Mouse (Mus musculus) CH12.LX (cell line): ENCODE results near the gene Gmds. TPM values are rescaled to one million over a fixed set of nuclear protein-coding genes. Genes with fewer than 3 reads are reported as not detected.

ENCODE experiments used
- DNase-seq: peaks from one replicate; pipeline ENCODE4 v3.0.0-alpha.2; 2013; ENCODE audit errors: extremely low read depth
- H3K27ac ChIP-seq: 2 replicates; pipeline ENCODE4 v1.5.1; 2012; ENCODE audit warnings: low read depth, mild to moderate bottlenecking, control low read depth, moderate library complexity; ENCODE audit not compliant: insufficient read depth
- H3K27me3 ChIP-seq: replicated peaks from 2 replicates; pipeline ENCODE3; 2012; ENCODE audit warnings: inconsistent platforms
- H3K36me3 ChIP-seq, 2 experiments: replicated peaks in 1 of 2; 2 replicates each; pipeline versions ENCODE3 to v1.6.1; 2012; ENCODE audit warnings: inconsistent platforms in 1 of 2, low read length in 1 of 2, mild to moderate bottlenecking in 1 of 2, mixed read lengths in 1 of 2, moderate library complexity in 1 of 2; ENCODE audit not compliant: control insufficient read depth in 1 of 2, insufficient read depth in 1 of 2
- H3K4me1 ChIP-seq, 2 experiments: 2 replicates each; pipeline ENCODE4 v1.6.1; 2012; ENCODE audit warnings: inconsistent platforms in 1 of 2, moderate library complexity in 1 of 2; ENCODE audit not compliant: insufficient read depth in 2 of 2, control insufficient read depth in 1 of 2
- H3K4me2 ChIP-seq: 2 replicates; pipeline ENCODE4 v1.6.1; 2012; ENCODE audit warnings: low read depth, mild to moderate bottlenecking, control low read depth; ENCODE audit not compliant: poor library complexity, insufficient read depth, severe bottlenecking
- H3K4me3 ChIP-seq, 3 experiments: fragments of 150-350 bp in 1 of 3; sonication (generic) in 1 of 3; replicated peaks in 1 of 3; 2 replicates each; pipeline versions ENCODE3 to v1.5.1; 2011 to 2012; ENCODE audit warnings: low read depth in 2 of 3, low read length in 2 of 3, mild to moderate bottlenecking in 2 of 3, moderate library complexity in 2 of 3, control low read depth in 1 of 3, improper control_type of control experiment in 1 of 3, inconsistent platforms in 1 of 3, mixed read lengths in 1 of 3; ENCODE audit not compliant: poor library complexity in 1 of 3
- H3K79me2 ChIP-seq: replicated peaks from 2 replicates; pipeline ENCODE4 v1.6.1; 2012; ENCODE audit warnings: mild to moderate bottlenecking, moderate library complexity; ENCODE audit not compliant: control insufficient read depth, poor library complexity, insufficient read depth, severe bottlenecking; ENCODE audit errors: extremely low read depth
- H3K9ac ChIP-seq: 2 replicates; pipeline ENCODE4 v1.6.1; 2012; ENCODE audit warnings: low read depth, mild to moderate bottlenecking, control low read depth, moderate library complexity; ENCODE audit not compliant: insufficient read depth
- H3K9me3 ChIP-seq: replicated peaks from 2 replicates; pipeline ENCODE3; 2012; ENCODE audit warnings: low read length, inconsistent platforms, mixed read lengths
- CHD1 ChIP-seq: IDR thresholded peaks from 2 replicates; pipeline ENCODE4 v1.6.1; 2012; ENCODE audit warnings: low read depth, low read length, improper control_type of control experiment, inconsistent platforms
- CHD2 ChIP-seq: IDR thresholded peaks from 2 replicates; pipeline ENCODE4 v1.6.1; 2011; ENCODE audit warnings: low read length, improper control_type of control experiment
- CTCF ChIP-seq, 2 experiments: IDR thresholded peaks in 1 of 2; conservative IDR thresholded peaks in 1 of 2; 2 replicates each; pipeline ENCODE4 v1.5.1; 2011 to 2012; ENCODE audit warnings: low read depth in 2 of 2, low read length in 2 of 2, improper control_type of control experiment in 1 of 2, inconsistent platforms in 1 of 2, mild to moderate bottlenecking in 1 of 2, moderate library complexity in 1 of 2
- E2F4 ChIP-seq: IDR thresholded peaks from 2 replicates; pipeline ENCODE4 v1.6.1; 2011; ENCODE audit warnings: low read depth, low read length, improper control_type of control experiment; ENCODE audit not compliant: insufficient replicate concordance
- ELF1 ChIP-seq: IDR thresholded peaks from 2 replicates; pipeline ENCODE4 v1.6.1; 2014; ENCODE audit warnings: low read depth, mild to moderate bottlenecking, inconsistent platforms, low read length, improper control_type of control experiment
- ETS1 ChIP-seq: conservative IDR thresholded peaks from 2 replicates; pipeline ENCODE4 v1.6.1; 2012; ENCODE audit warnings: low read depth, mild to moderate bottlenecking, inconsistent platforms, low read length, improper control_type of control experiment, moderate library complexity
- GABPA ChIP-seq: IDR thresholded peaks from 2 replicates; pipeline ENCODE4 v1.6.1; 2012; ENCODE audit warnings: low read depth, low read length, improper control_type of control experiment, inconsistent platforms; ENCODE audit not compliant: insufficient replicate concordance
- HCFC1 ChIP-seq: IDR thresholded peaks from 2 replicates; pipeline ENCODE4 v1.6.1; 2012; ENCODE audit warnings: low read depth, mild to moderate bottlenecking, inconsistent platforms, low read length, improper control_type of control experiment
- IRF4 ChIP-seq: IDR thresholded peaks from 2 replicates; pipeline ENCODE4 v1.6.1; 2014; ENCODE audit warnings: low read depth, mild to moderate bottlenecking, inconsistent platforms, low read length, improper control_type of control experiment
- JUN ChIP-seq: IDR thresholded peaks from 2 replicates; pipeline ENCODE4 v1.6.1; 2011; ENCODE audit warnings: low read depth, mild to moderate bottlenecking, low read length, improper control_type of control experiment, moderate library complexity; ENCODE audit not compliant: insufficient read depth
- JUND ChIP-seq: conservative IDR thresholded peaks from 2 replicates; pipeline ENCODE4 v1.6.1; 2011; ENCODE audit warnings: low read depth, low read length, improper control_type of control experiment
- KAT2A ChIP-seq: IDR thresholded peaks from 2 replicates; pipeline ENCODE4 v1.6.1; 2012; ENCODE audit warnings: low read length, improper control_type of control experiment, inconsistent platforms; ENCODE audit not compliant: insufficient replicate concordance
- MAFK ChIP-seq: IDR thresholded peaks from 2 replicates; pipeline ENCODE4 v1.6.1; 2011; ENCODE audit warnings: low read length, improper control_type of control experiment; ENCODE audit not compliant: insufficient replicate concordance
- MAX ChIP-seq: IDR thresholded peaks from 2 replicates; pipeline ENCODE4 v1.6.1; 2011; ENCODE audit warnings: low read length, improper control_type of control experiment
- MAZ ChIP-seq: IDR thresholded peaks from 2 replicates; pipeline ENCODE4 v1.6.1; 2012; ENCODE audit warnings: low read depth, mild to moderate bottlenecking, inconsistent platforms, low read length, improper control_type of control experiment, moderate library complexity
- MXI1 ChIP-seq: IDR thresholded peaks from 2 replicates; pipeline ENCODE4 v1.6.1; 2011; ENCODE audit warnings: mild to moderate bottlenecking, low read depth, low read length, improper control_type of control experiment
- NELFE ChIP-seq: IDR thresholded peaks from 2 replicates; pipeline ENCODE4 v1.6.1; 2011; ENCODE audit warnings: low read depth, low read length, improper control_type of control experiment
- PAX5 ChIP-seq: IDR thresholded peaks from 2 replicates; pipeline ENCODE4 v1.6.1; 2012; ENCODE audit warnings: low read length, inconsistent platforms, mixed read lengths
- POLR2A ChIP-seq: IDR thresholded peaks from 2 replicates; pipeline ENCODE4 v1.6.1; 2011; ENCODE audit warnings: low read depth, mild to moderate bottlenecking, improper control_type of control experiment, low read length
- POLR2AphosphoS2 ChIP-seq: IDR thresholded peaks from 2 replicates; pipeline ENCODE4 v1.6.1; 2011; ENCODE audit warnings: low read depth, low read length, improper control_type of control experiment
- RAD21 ChIP-seq: IDR thresholded peaks from 2 replicates; pipeline ENCODE4 v1.6.1; 2011; ENCODE audit warnings: low read depth, mild to moderate bottlenecking, low read length, improper control_type of control experiment, moderate library complexity
- SIN3A ChIP-seq: IDR thresholded peaks from 2 replicates; pipeline ENCODE4 v1.6.1; 2012; ENCODE audit warnings: low read length, improper control_type of control experiment, inconsistent platforms
- TBP ChIP-seq: conservative IDR thresholded peaks from 2 replicates; pipeline ENCODE4 v1.6.1; 2011; ENCODE audit warnings: low read depth, low read length, improper control_type of control experiment
- TCF12 ChIP-seq: IDR thresholded peaks from 2 replicates; pipeline ENCODE4 v1.6.1; 2014; ENCODE audit warnings: low read depth, mild to moderate bottlenecking, inconsistent platforms, low read length, improper control_type of control experiment
- UBTF ChIP-seq: IDR thresholded peaks from 2 replicates; pipeline ENCODE4 v1.6.1; 2012; ENCODE audit warnings: low read depth, mild to moderate bottlenecking, inconsistent platforms, low read length, improper control_type of control experiment, moderate library complexity
- USF1 ChIP-seq: IDR thresholded peaks from 2 replicates; pipeline ENCODE4 v1.6.1; 2014; ENCODE audit warnings: low read depth, mild to moderate bottlenecking, inconsistent platforms, low read length, improper control_type of control experiment
- USF2 ChIP-seq: conservative IDR thresholded peaks from 2 replicates; pipeline ENCODE4 v1.6.1; 2011; ENCODE audit warnings: low read depth, low read length, improper control_type of control experiment
- ZKSCAN1 ChIP-seq: IDR thresholded peaks from 2 replicates; pipeline ENCODE4 v1.6.1; 2012; ENCODE audit warnings: low read depth, inconsistent platforms, low read length, improper control_type of control experiment, borderline replicate concordance
- dilution Hi-C: fragments of 300-500 bp; cut with MboI; formaldehyde crosslinking; loops from 2 replicates; pipeline ENCODE4 v1.14.3; 2020; ENCODE audit warnings: low sequenced_read_pairs; ENCODE audit not compliant: extremely low pct_unique_long_range_greater_than_20kb, extremely low pct_ligation_motif_present
- in situ Hi-C: fragments of 300-500 bp; cut with MboI; formaldehyde crosslinking; loops from 3 replicates; pipeline ENCODE4 v1.14.3; 2019; ENCODE audit warnings: low sequenced_read_pairs, low pct_ligation_motif_present, low pct_unique_long_range_greater_than_20kb, mixed read lengths
- polyA plus RNA-seq: library from polyadenylated mRNA; unstranded; fragments of >175 nt; gene quantifications from 2 replicates; pipeline ENCODE4 v1.2.1, GENCODE M21; 2012; ENCODE audit warnings: low read depth; ENCODE audit not compliant: insufficient read length
- total RNA-seq, 2 experiments: library from RNA; depleted of rRNA; stranded (reverse); fragments of 300-350 nt in 1 of 2; fragments of >200 nt in 1 of 2; gene quantifications; 2 replicates each; pipeline ENCODE4 v1.2.3; 2012 to 2014

The Gmds gene
- total and polyA plus RNA-seq, 3 experiments = 11.0 to 19.3 (median 15.1) TPM

- DNase-seq = no peak
- no peak overlapping the region for H3K4me3 ChIP-seq
- H3K36me3 ChIP-seq = no peaks in the 10 kb centered on the region
- H3K4me2 ChIP-seq = no peak overlapping the region
- no peaks in the 10 kb centered on the region for H3K4me1 ChIP-seq
- no peaks in the 10 kb centered on the region for H3K9me3 ChIP-seq
- H3K27me3 ChIP-seq = no peaks in the 10 kb centered on the region
- dilution Hi-C loops (no loop called here), in situ Hi-C loops (no loop called here)
- H3K79me2 ChIP-seq = no peaks in the 10 kb centered on the region
- no peak overlapping the region for H3K27ac ChIP-seq
- no peak overlapping the region for H3K9ac ChIP-seq
- TF ChIP-seq USF1 (no peak), JUND (no peak), CHD1 (no peak), GABPA (no peak), POLR2A (no peak), MAX (no peak), POLR2AphosphoS2 (no peak), KAT2A (no peak), MAFK (no peak), PAX5 (no peak), JUN (no peak), ELF1 (no peak), ETS1 (no peak), CHD2 (no peak), TBP (no peak), NELFE (no peak), SIN3A (no peak), USF2 (no peak)
Observed at GRCm38 (mm10) chr13:31981198-31981597, 357.3 kb downstream of the Gmds start.

GRCm38 (mm10) chr13:31978126-31978525 lies 360.4 kb downstream of the Gmds start:
- Histone ChIP-seq H3K4me2 (no peak overlapping the region), H3K36me3 (no peaks in the 10 kb centered on the region), H3K79me2 (no peaks in the 10 kb centered on the region), H3K9me3 (no peaks in the 10 kb centered on the region), H3K9ac (no peak overlapping the region), H3K27me3 (no peaks in the 10 kb centered on the region), H3K4me3 (no peak overlapping the region), H3K4me1 (no peaks in the 10 kb centered on the region), H3K27ac (no peak overlapping the region)
- no peak for DNase-seq
- in situ Hi-C loops = no loop called here
- TF ChIP-seq HCFC1 (no peak), MAFK (no peak), POLR2AphosphoS2 (no peak), UBTF (no peak), TCF12 (no peak), IRF4 (no peak), MXI1 (no peak), E2F4 (no peak), ZKSCAN1 (no peak), RAD21 (no peak), MAZ (no peak), CTCF (conservative IDR thresholded peaks at IDR 0.05 in 1 of 2, IDR thresholded peaks at IDR 0.05 in 1 of 2; ENCODE audit: low read depth in 2 of 2, low read length in 2 of 2) (no peak)
- dilution Hi-C loops = no loop called here
